Mouse (Mus musculus) lung, embryonic 16.5 days (tissue): ENCODE measurements around the gene Pelo. TPM values are rescaled to one million over a fixed set of nuclear protein-coding genes. Genes with fewer than 3 reads are reported as not detected.
A peak's percentile ranks its signal among the peaks of the same experiment; 100 is the strongest.

ENCODE experiments used
- ATAC-seq: fragments of 200-750 bp; cut with Nextera tagmentation; 2 replicates; pipeline ENCODE4 v1.8.0; 2017; ENCODE audit warnings: low read depth, mild to moderate bottlenecking, moderate library complexity
- H3K27ac ChIP-seq: fragments of 300-500 bp; sonication (generic); 2 replicates; pipeline ENCODE4 v1.5.1; 2014; ENCODE audit warnings: mild to moderate bottlenecking, control low read depth, low read length
- H3K27me3 ChIP-seq: fragments of 300-500 bp; sonication (generic); 2 replicates; pipeline ENCODE4 v1.6.1; 2014; ENCODE audit warnings: low read depth, low read length, mixed read lengths; ENCODE audit not compliant: control insufficient read depth, insufficient read depth
- H3K36me3 ChIP-seq: fragments of 300-500 bp; sonication (generic); 2 replicates; pipeline ENCODE4 v1.6.1; 2014; ENCODE audit warnings: low read length; ENCODE audit not compliant: control insufficient read depth, insufficient read depth
- H3K4me1 ChIP-seq: fragments of 300-500 bp; sonication (generic); replicated peaks from 2 replicates; pipeline ENCODE4 v1.6.1; 2014; ENCODE audit warnings: low read length, mixed read lengths; ENCODE audit not compliant: control insufficient read depth, insufficient read depth
- H3K4me2 ChIP-seq: fragments of 300-500 bp; sonication (generic); 2 replicates; pipeline ENCODE4 v1.6.1; 2014; ENCODE audit warnings: low read depth, low read length, control low read depth
- H3K4me3 ChIP-seq: fragments of 300-500 bp; sonication (generic); 2 replicates; pipeline ENCODE4 v1.5.1; 2014; ENCODE audit warnings: mild to moderate bottlenecking, low read length, control low read depth
- H3K9ac ChIP-seq: fragments of 300-500 bp; sonication (generic); 2 replicates; pipeline ENCODE4 v1.6.1; 2014; ENCODE audit warnings: low read length, control low read depth
- H3K9me3 ChIP-seq: fragments of 300-500 bp; sonication (generic); 2 replicates; pipeline ENCODE4 v1.6.1; 2016; ENCODE audit warnings: low read length; ENCODE audit not compliant: control insufficient read depth
- WGBS: fragments of 180-500 bp; shearing (Covaris S2); extraction: QIAGEN DNeasy Blood & Tissue Kit; methylation state at CpG from one replicate; pipeline ENCODE4 v1.1.7; 2014; 5-methylcytosine and 5-hydroxymethylcytosine counted together
- polyA plus RNA-seq: library from polyadenylated mRNA; unstranded; fragments of >200 nt; fragmentation: Nextera tagmentation; extraction: Ambion mirVana; gene quantifications from 2 replicates; pipeline ENCODE4 v1.2.1, GENCODE M21; 2015

Pelo gene
- polyA plus RNA-seq, 1 experiment from 2014 or later = 4.4 TPM

DNA sequence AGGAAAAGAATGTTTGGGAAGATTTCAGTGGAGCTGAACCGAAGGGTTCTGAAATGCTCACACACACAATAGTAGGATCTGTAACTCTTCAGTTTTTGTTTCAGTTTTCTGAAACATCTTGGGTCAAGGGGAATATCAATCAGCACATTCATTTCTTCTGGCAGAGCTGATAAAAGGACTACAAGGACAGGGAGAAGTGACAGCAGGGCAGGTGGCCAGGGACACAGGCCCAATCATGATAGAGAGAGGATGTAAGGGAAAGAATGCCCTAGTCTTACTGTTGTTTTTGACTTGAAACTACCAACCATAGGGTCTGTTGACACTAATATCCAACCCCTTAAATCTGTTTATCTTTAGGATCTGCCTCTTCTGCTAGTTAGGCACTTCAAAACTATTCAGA lies 34.5 kb upstream of the Pelo start:
- no peak overlapping the region for H3K27ac ChIP-seq
- H3K36me3 ChIP-seq = no peaks in the 10 kb centered on the region
- no peaks in the 10 kb centered on the region for H3K27me3 ChIP-seq
- H3K4me2 ChIP-seq = no peak overlapping the region
- no peaks in the 10 kb centered on the region for H3K4me1 ChIP-seq
- 0 out of 2 replicates have a peak, but pooled peaks have one; percentile 26 for ATAC-seq
- H3K4me3 ChIP-seq = no peak overlapping the region
- WGBS = 82% methylated on average over 1 of the region's 1 CpGs
- no peak overlapping the region for H3K9ac ChIP-seq
- H3K9me3 ChIP-seq = no peaks in the 10 kb centered on the region

DNA sequence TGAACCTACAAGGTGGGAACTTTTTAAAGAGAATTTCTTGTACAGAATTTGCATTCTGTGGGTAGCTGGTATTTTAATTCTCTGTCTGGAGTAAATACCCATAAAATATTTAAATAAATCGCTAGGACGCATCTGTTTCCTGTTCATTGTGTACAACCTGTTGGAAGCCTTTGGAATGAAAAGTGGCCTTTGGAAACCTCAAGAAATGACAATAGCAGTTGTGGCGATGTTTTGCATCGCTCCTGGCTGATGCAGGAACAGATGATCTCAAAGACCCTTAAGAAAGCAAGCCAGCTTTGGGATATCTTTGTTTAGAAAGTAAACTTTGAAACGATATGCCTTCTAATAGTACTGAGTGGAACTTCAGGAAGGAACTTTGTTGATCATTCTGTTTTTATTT lies 28.8 kb upstream of the Pelo start:
- Histone ChIP-seq H3K4me2 (peak overlapping the region; percentile 1; the same call in 1 of the 2 replicates), H3K4me1 (no peaks in the 10 kb centered on the region), H3K9me3 (no peaks in the 10 kb centered on the region), H3K27me3 (no peaks in the 10 kb centered on the region), H3K4me3 (no peak overlapping the region), H3K27ac (no peak overlapping the region), H3K9ac (no peak overlapping the region), H3K36me3 (no peaks in the 10 kb centered on the region)
- 0 out of 2 replicates have a peak, but pooled peaks have one; percentile 29 for ATAC-seq
- 57% methylated on average over 5 of the region's 5 CpGs for WGBS

DNA sequence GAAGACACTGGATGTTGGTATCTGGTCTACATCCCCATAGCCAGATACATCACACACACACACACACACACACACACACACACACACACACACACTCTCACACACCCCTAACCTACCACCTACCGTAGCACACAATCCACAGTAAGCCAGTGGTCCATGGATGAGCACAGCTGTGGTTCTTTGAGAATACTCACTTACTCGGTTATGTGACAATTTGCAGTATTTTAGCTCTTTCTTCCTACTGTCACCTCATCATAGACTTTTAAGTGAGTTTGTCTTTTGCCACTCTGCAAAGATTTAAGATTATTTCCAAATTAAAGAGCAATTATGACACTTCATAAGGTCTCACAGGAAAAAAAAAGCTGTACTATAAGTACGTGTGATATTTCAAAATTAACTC lies 28.2 kb upstream of the Pelo start:
- Histone ChIP-seq H3K27ac (no peak overlapping the region), H3K9ac (no peak overlapping the region), H3K27me3 (no peaks in the 10 kb centered on the region), H3K4me2 (no peak overlapping the region), H3K4me3 (no peak overlapping the region), H3K4me1 (no peaks in the 10 kb centered on the region), H3K9me3 (no peaks in the 10 kb centered on the region), H3K36me3 (no peaks in the 10 kb centered on the region)
- 50% methylated on average over 3 of the region's 3 CpGs for WGBS
- ATAC-seq = peak; percentile 93

DNA sequence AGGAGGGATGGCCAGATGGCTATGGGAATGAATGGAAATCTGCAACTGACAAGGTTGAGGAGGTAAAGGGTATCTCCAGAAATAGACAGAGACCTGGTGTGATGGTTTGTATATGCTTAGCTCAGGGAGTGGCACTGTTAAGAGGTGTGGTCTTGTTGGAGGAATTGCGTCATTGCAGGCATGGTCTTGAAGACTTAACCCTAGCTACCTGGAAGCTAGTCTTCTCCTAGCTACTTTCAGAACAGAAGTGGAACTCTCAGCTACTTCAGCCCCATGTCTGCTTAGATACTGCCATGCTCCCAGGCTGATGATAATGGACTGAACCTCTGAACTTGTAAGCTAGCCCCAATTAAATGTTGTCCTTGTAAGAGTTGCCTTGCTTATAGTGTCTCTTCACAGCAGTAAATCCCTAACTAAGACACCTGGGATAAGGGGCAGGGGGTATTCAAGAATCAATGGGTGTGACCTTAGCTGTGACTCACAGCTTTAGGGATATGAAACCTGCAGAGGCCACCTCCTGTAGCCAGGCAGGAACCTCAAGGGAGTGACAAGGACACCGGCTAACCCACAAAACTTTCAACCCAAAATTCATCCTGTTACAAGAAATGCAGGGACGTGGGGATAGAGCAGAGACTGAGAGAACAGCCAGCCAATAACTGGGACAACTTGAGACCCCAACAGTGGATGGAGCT lies 27.1 kb upstream of the Pelo start:
- 75% methylated on average over 3 of the region's 3 CpGs for WGBS
- H3K9ac ChIP-seq = no peak overlapping the region
- H3K4me2 ChIP-seq = no peak overlapping the region
- no peaks in the 10 kb centered on the region for H3K4me1 ChIP-seq
- no peak overlapping the region for H3K27ac ChIP-seq
- no peaks in the 10 kb centered on the region for H3K9me3 ChIP-seq
- no peak for ATAC-seq
- H3K36me3 ChIP-seq = no peaks in the 10 kb centered on the region
- no peaks in the 10 kb centered on the region for H3K27me3 ChIP-seq
- H3K4me3 ChIP-seq = no peak overlapping the region

DNA sequence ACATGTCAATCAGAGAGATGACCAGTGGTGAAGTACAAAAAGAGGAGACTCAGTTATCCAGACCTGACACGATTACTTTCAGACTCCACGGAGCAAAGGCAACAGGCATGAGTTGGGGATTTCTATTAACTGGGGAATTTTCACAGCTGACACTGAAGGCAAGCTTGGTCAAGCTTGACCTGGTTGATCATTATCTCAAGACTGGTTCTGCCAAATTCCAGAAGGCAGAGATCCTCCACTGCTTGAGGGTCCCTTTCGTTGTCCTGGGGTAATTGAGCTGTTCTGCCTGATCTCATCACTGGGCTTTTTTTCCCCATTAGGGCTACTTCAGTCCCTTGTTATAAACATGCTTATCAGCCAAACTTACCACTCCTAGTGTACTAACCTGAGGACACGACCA lies 19.6 kb upstream of the Pelo start:
- Histone ChIP-seq H3K9me3 (no peaks in the 10 kb centered on the region), H3K27ac (no peak overlapping the region), H3K36me3 (no peaks in the 10 kb centered on the region), H3K4me1 (no peaks in the 10 kb centered on the region), H3K4me2 (no peak overlapping the region), H3K4me3 (no peak overlapping the region), H3K9ac (no peak overlapping the region), H3K27me3 (no peaks in the 10 kb centered on the region)
- 76% methylated on average over 4 of the region's 4 CpGs for WGBS
- no peak for ATAC-seq

DNA sequence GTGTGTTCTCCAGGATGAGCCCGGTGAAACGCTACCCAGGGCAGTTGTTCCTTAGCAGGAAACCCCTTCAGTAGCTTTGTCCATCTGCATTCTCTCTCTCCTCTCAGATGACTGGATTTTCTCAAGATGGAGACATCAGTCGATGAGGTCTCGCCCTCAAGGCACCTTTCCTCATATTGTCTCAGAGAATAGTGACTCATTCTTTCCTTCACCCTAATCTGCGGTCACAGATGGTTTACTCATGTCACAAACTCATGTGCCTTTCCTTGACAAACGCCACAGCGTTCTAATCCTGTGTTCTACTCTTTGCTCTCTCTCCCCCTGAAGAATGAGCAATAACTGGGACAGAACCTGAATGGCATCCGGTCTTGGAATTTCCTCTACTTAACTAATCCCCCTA lies 17.4 kb upstream of the Pelo start:
- WGBS = 83% methylated on average over 8 of the region's 8 CpGs
- ATAC-seq = no peak
- no peak overlapping the region for H3K27ac ChIP-seq

DNA sequence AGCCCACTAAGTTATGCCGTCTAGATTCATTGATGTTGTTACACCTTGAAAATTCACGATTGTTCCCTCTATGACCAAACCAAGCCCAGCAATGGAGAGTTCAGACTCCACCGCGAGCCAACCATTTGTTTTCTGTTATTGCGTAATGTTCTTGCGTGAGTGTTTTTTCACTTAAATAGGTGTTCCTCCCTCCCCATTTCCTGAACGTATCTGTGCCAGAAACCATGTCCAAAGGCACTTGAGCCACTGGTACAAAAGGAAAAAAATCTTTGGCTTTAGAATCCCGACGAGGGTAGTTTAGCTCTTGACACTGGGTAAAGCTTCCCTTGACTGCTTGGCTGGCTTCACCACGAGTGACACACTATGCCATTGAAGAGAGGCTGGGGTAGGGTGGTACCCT lies 16.2 kb upstream of the Pelo start:
- Histone ChIP-seq H3K4me3 (no peak overlapping the region), H3K36me3 (no peaks in the 10 kb centered on the region), H3K4me2 (no peak overlapping the region), H3K9me3 (peaks cover 3% of the 10 kb centered on the region; the same call in 1 of the 2 replicates), H3K4me1 (peaks cover 3% of the 10 kb centered on the region; the same call in 1 of the 2 replicates), H3K9ac (no peak overlapping the region), H3K27me3 (no peaks in the 10 kb centered on the region), H3K27ac (no peak overlapping the region)
- 62% methylated on average over 10 of the region's 10 CpGs for WGBS
- ATAC-seq = no peak

More for the DNA sequence above, 17.4 kb upstream of the Pelo start:
- Histone ChIP-seq H3K36me3 (no peaks in the 10 kb centered on the region), H3K9ac (no peak overlapping the region), H3K4me2 (no peak overlapping the region), H3K4me3 (no peak overlapping the region), H3K9me3 (peaks cover 3% of the 10 kb centered on the region; the same call in 1 of the 2 replicates), H3K4me1 (peaks cover 3% of the 10 kb centered on the region; the same call in 1 of the 2 replicates), H3K27me3 (no peaks in the 10 kb centered on the region)

DNA sequence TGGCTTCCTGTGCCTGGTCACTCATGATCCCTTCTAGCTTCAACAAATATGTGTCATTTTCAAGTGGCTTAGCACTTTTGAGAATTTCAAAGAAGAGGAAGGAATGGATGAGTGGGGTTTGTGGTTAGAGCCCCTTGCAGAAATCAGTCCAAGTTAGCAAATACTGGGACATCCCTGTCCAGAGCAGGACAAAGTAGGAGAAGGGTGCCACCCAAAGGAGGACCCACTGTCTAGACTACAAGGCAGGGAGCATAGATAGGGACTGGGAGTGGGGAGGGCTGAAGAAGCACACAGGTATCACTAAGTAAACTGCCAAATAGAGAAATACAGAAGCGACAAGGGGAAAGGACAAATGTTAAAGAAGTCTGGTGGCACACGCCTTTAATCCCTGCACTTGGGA lies 12.8 kb upstream of the Pelo start:
- 0 out of 2 replicates have a peak overlapping the region, but pooled peaks have one; percentile 70 for H3K4me2 ChIP-seq
- H3K4me3 ChIP-seq = no peak overlapping the region
- 0 out of 2 replicates have a peak overlapping the region, but pooled peaks have one; percentile 25 for H3K27ac ChIP-seq
- no peaks in the 10 kb centered on the region for H3K27me3 ChIP-seq
- H3K36me3 ChIP-seq = no peaks in the 10 kb centered on the region
- H3K4me1 ChIP-seq = peaks cover 6% of the 10 kb centered on the region; the same call in 1 of the 2 replicates
- H3K9ac ChIP-seq = no peak overlapping the region
- no peak for ATAC-seq
- peaks cover 3% of the 10 kb centered on the region; the same call in 1 of the 2 replicates for H3K9me3 ChIP-seq
- 94% methylated on average over 2 of the region's 2 CpGs for WGBS

DNA sequence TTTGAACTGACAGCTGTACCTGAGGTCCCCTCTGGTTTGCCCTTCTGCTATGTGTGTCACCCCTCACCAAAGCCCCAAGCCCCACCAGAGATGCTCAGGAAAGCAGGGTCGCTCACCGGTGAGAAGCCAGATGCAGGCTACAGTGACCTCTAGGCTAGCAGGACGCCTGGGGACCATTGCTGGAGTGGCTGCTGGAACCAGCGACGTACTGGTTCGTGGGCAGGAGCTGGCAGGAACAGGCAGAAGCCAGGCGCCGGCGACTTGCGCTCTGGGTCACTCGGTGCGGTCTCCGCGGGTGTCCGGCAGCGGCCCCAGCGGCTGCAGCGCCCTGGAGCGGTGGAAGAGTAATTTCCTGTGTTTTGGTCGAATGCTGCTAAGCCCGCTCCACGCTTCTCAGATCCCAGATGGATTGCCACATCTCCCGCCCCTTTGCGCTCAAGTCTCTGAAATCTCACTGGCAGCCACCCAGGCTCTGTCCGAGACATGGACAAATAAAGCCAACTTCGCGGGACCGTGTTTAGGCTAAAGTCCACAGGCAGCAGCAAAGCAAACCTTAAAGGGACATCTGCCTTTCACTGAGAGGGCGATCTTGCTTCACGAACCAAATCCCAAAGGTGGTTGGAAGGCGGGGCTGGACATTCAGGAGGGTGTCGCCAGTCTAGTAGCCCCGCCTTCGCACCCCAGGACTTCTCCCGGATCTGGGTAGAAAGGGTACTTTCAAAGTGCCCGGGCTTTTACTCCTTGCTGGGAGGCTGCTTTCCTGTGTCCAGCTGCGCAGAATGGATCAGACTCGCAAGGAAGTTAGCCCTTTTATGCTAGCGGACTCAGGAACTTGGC lies 11.6 kb upstream of the Pelo start, which contains the start of the genes Gm49395 and Itga1:
TSS of gene Gm49395 (minus strand) at position 567 of the 837 bp plus-strand sequence.
TSS of gene Itga1 (minus strand) at position 610 of the 837 bp plus-strand sequence.
- H3K27me3 ChIP-seq = no peaks in the 10 kb centered on the region
- peak within 1 kb of the TSS; percentile 70 for H3K4me2 ChIP-seq
- H3K36me3 ChIP-seq = no peaks in the 10 kb centered on the region
- H3K9ac ChIP-seq = peak within 1 kb of the TSS; percentile 79
- ATAC-seq = peak; percentile 94
- H3K27ac ChIP-seq = peak within 1 kb of the TSS; percentile 97
- peaks cover 3% of the 10 kb centered on the region; the same call in 1 of the 2 replicates for H3K9me3 ChIP-seq
- H3K4me1 ChIP-seq = peaks cover 12% of the 10 kb centered on the region; the same call in 1 of the 2 replicates
- H3K4me3 ChIP-seq = peak within 1 kb of the TSS; percentile 67
- WGBS = under 1% methylated on average over 39 of the region's 39 CpGs
